Mouse (Mus musculus) heart, embryonic 10.5 days (tissue): ENCODE data around the gene Barx2. TPM values are rescaled to one million over a fixed set of nuclear protein-coding genes. Genes with fewer than 3 reads are reported as not detected.

Experiments used
- DNase-seq: peaks from one replicate; pipeline ENCODE4 v3.0.0-alpha.2; 2017; ENCODE audit warnings: low spot score
- H3K27ac ChIP-seq: fragments of 300-500 bp; sonication (generic); 2 replicates; pipeline ENCODE4 v1.5.1; 2016; ENCODE audit warnings: mild to moderate bottlenecking
- H3K27me3 ChIP-seq: fragments of 300-500 bp; sonication (generic); 2 replicates; pipeline ENCODE4 v1.6.1; 2016; ENCODE audit warnings: mild to moderate bottlenecking; ENCODE audit not compliant: poor library complexity, insufficient read depth, severe bottlenecking
- H3K36me3 ChIP-seq: fragments of 300-500 bp; sonication (generic); 2 replicates; pipeline ENCODE4 v1.6.1; 2016; ENCODE audit warnings: mild to moderate bottlenecking, moderate library complexity
- H3K4me1 ChIP-seq: fragments of 300-500 bp; sonication (generic); 2 replicates; pipeline ENCODE4 v1.6.1; 2016; ENCODE audit warnings: mild to moderate bottlenecking
- H3K4me3 ChIP-seq: fragments of 300-500 bp; sonication (generic); 2 replicates; pipeline ENCODE4 v1.5.1; 2016; ENCODE audit warnings: mild to moderate bottlenecking, moderate library complexity
- H3K9me3 ChIP-seq: fragments of 300-500 bp; sonication (generic); 2 replicates; pipeline ENCODE4 v1.6.1; 2016; ENCODE audit warnings: mild to moderate bottlenecking, moderate library complexity
- WGBS: fragments of 180-500 bp; shearing (Covaris S2); methylation state at CpG from one replicate; pipeline ENCODE4 v1.1.7; 2016; 5-methylcytosine and 5-hydroxymethylcytosine counted together
- polyA plus RNA-seq: library from polyadenylated mRNA; unstranded; fragments of >200 nt; fragmentation: Nextera tagmentation; extraction: Ambion mirVana; gene quantifications from 2 replicates; pipeline ENCODE4 v1.2.1, GENCODE M21; 2016

Gene Barx2
- polyA plus RNA-seq, 1 experiment from 2014 or later, result 0.21 TPM

DNA sequence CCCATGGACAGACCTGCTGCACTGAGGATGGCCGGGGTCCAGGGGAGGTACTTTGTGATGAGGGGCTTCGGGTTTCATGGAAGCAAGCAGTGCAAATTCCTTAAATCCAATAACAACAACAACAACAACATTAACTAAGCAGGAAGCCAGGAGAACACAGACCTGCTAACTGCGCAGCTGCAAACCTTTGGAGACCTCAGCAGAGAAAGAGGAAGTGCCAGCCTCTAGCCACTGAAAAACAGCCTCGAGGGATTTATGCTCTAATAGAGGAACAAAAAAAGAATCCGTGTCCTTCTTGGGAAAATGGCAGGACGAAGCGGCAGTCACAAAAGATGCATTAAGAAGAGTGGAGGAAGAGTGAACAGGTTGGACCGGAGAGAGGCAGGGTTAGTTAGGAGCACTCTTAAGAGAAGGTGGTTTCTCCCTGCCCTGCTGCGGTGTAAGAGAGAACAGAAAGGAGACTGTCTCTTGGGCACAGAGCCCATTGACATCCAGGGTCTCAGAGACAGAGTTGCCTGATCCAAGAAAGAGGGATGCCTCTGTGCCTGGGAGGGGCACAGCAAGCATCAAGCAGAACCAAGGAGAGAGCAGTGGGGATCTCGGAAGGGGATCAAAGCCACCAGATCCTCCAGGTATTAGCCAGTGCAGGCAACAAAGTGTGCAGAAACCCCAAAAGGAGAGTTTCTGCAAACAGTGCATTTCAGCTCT lies 72.0 kb downstream of the Barx2 start:
- WGBS, result 66% methylated on average over 10 of the region's 10 CpGs
- no peak for DNase-seq

DNA sequence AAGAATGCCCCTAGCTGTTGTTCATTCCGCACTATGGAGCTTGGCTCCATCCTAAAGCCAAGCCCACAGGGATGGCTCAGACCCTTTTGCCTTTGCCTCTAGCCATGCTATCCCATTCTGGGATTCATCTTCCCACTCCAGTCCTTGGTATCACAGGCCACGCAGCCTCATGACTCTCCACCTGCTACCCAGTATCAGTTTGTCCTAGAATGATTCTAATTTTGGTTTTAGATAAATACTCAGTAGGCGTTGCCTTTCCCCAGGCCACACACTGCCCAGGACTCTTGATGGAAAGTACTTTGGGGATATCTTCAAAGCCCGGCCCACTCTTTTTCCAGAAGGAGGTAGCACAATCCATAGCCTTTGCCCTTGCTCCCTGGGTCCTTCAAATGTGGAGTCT lies 72.7 kb downstream of the Barx2 start:
- no peak overlapping the region for H3K4me3 ChIP-seq
- 60% methylated on average over 4 of the region's 4 CpGs for WGBS
- DNase-seq, result no peak

More for the DNA sequence above, 72.0 kb downstream of the Barx2 start:
- no peak overlapping the region for H3K27ac ChIP-seq
- no peaks in the 10 kb centered on the region for H3K36me3 ChIP-seq
- no peak overlapping the region for H3K4me3 ChIP-seq
- H3K9me3 ChIP-seq, result no peaks in the 10 kb centered on the region
- H3K27me3 ChIP-seq, result no peaks in the 10 kb centered on the region; the same call in 1 of the 2 replicates
- H3K4me1 ChIP-seq, result peaks cover 10% of the 10 kb centered on the region

DNA sequence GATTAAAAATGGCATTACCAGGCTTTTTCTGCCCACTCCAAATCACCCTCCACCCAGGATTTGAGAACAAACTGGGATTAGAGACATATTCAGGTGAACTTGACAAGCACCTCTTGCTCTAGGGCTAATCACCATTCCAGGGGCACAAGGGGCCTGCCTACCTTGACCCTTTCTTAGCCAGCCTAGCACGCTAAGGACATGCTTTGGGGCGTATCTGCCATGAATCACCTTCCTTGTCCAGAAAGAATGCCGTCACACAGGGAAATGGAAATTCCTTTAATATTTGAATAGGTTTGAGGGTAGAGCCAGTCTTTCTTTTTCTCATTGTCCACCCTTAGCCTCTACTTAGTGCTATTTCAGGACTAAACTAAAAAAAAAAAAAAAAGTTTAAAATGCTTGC lies 73.2 kb downstream of the Barx2 start:
- WGBS, result 80% methylated on average over 3 of the region's 3 CpGs
- DNase-seq, result no peak
- Histone ChIP-seq H3K9me3 (no peaks in the 10 kb centered on the region), H3K36me3 (no peaks in the 10 kb centered on the region), H3K27me3 (no peaks in the 10 kb centered on the region), H3K4me3 (no peak overlapping the region), H3K27ac (no peak overlapping the region), H3K4me1 (peaks cover 10% of the 10 kb centered on the region)

More for the DNA sequence above, 72.7 kb downstream of the Barx2 start:
- H3K27me3 ChIP-seq, result no peaks in the 10 kb centered on the region
- H3K9me3 ChIP-seq, result no peaks in the 10 kb centered on the region
- peaks cover 10% of the 10 kb centered on the region for H3K4me1 ChIP-seq
- H3K27ac ChIP-seq, result no peak overlapping the region
- no peaks in the 10 kb centered on the region for H3K36me3 ChIP-seq

DNA sequence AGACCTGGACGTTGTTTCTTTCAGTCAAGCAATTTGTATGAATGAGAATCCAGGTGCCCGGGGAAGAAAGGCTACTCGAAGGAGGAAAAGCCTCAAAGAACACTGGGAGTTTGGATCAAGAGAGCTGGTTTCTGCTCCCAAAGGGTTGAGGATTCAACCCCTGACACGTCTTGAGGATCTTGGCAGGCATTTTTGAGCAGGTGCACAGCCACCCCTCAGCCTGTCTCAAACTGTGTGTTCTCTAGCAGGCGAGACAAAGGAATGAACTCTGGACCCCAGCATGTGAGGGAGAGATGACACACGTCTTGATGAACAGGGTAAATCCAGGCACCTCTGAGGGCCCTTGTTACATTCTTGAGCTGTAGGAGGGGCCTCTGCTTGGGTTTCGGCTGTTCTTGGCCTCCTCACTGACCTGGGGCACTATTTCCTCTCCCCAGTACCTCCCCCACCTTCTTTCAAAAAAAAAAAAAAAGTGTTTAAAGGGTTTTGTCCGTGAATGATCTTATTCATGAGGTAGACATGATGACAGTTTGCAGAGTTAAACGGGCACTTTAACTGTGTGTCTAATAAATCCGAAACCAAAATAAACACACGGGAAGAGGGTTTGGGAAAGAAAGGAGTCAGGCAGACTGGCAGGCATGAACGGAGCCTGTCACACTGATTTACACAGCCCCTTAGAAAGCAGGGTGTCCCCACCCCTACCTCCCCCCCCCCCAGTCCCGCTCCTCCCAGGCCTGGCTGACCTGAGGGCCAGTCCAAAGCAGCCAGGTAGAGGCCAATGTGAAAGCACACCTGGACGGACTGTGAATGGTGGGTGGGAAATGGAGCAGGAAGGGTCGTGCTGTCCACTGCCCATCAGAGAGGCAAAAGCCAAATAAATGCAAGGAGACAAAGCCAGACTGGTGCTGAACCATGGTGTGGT lies 73.9 kb downstream of the Barx2 start:
- Histone ChIP-seq H3K27me3 (no peaks in the 10 kb centered on the region), H3K9me3 (no peaks in the 10 kb centered on the region), H3K27ac (no peak overlapping the region), H3K4me1 (peaks cover 10% of the 10 kb centered on the region), H3K36me3 (no peaks in the 10 kb centered on the region), H3K4me3 (no peak overlapping the region)
- no peak for DNase-seq
- 62% methylated on average over 15 of the region's 15 CpGs for WGBS

DNA sequence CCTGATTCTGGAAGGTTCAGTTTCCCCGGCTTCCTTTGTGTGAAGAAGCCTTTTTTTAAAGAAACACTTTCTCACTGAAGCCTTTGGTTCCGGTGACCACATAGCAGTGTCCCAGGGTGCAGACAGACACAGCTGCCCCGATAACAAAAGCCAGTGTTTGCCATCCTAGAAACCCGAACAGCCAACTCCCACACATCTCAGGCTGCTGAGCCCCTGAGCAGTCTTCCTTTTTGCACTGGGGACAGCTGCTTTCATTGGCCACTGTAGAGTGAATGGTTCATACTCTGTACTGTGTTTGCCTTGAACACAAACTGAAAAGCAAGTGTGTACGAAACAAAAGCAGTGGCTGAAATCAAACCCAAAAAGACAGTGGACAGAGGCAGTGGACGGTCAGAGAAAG lies 75.2 kb downstream of the Barx2 start:
- H3K36me3 ChIP-seq, result no peaks in the 10 kb centered on the region
- no peaks in the 10 kb centered on the region for H3K27me3 ChIP-seq
- peaks cover 10% of the 10 kb centered on the region for H3K4me1 ChIP-seq
- 80% methylated on average over 6 of the region's 6 CpGs for WGBS
- no peak overlapping the region for H3K4me3 ChIP-seq
- no peak for DNase-seq
- H3K9me3 ChIP-seq, result no peaks in the 10 kb centered on the region
- H3K27ac ChIP-seq, result no peak overlapping the region

DNA sequence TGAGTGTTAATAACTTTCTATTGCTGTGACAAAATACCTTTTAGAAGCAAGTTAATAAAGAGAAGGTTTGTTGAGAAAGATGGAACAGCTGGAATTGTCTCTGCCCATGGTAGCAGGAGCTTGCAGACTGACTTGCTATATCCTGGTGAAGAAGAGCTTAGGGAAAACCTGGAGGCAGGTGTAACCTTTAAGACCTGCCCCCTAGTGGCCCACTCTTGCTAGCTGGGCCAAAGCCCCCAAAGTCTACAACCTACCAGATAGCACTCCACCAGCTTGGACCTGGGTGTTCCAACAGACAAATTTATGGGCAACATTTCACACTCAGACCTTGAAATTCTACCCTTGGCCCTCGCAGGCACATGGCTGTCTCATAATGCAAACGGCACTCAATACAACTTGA lies 104.5 kb downstream of the Barx2 start:
- 65% methylated on average over 2 of the region's 2 CpGs for WGBS
- Histone ChIP-seq H3K4me1 (no peaks in the 10 kb centered on the region), H3K4me3 (no peak overlapping the region), H3K27me3 (no peaks in the 10 kb centered on the region), H3K9me3 (no peaks in the 10 kb centered on the region), H3K36me3 (no peaks in the 10 kb centered on the region), H3K27ac (no peak overlapping the region)
- no peak for DNase-seq

DNA sequence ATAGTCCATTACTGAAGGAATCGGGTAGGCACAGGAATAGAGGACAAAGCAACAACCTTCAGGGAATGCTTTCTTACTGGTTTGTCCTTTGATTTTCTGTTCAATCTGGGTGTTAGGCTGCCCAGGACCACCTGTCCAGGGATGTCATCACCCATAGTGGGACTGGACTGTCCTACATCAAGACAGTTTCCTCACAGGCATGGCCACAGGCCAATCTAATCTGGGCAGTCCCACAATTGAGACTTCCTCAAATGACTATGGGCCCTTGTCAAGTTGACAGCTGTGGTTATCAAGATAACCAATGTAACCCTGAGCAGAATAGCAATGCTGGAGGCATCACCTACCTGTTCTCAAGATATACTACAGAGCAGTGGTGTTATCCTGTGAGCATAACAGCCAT lies 110.6 kb downstream of the Barx2 start:
- Histone ChIP-seq H3K36me3 (no peaks in the 10 kb centered on the region), H3K27me3 (no peaks in the 10 kb centered on the region), H3K9me3 (no peaks in the 10 kb centered on the region), H3K4me1 (no peaks in the 10 kb centered on the region), H3K4me3 (no peak overlapping the region), H3K27ac (no peak overlapping the region)
- WGBS, result 79% methylated on average over 1 of the region's 1 CpGs
- no peak for DNase-seq

Other genes with a start within 250 kb of the Barx2 start
- 2.8 and 4.3 TPM in 2 replicates for gene Arhgap32, start 202.7 kb upstream of the Barx2 start, polyA plus RNA-seq